Comparison of ENCODE assay signal across 5 mouse cellular contexts in genomic region chr17:51144983-51145382, GRCm38 (mm10).
"Had no signal": no experiment of that assay in that cellular context is flagged by ENCODE, and none has a peak within 500 bp of the region (broad histone marks: within the 10 kb centered on the region; RNA-seq: fewer than 3 reads in every experiment).

No protein-coding gene starts in this region.

- DNase-seq: left cerebral cortex, postnatal 4 days; lung, adult 18-20 months; lung, postnatal 36 days; right cerebral cortex, postnatal 14 days; thymus, postnatal 4 days had no signal
